Mouse (Mus musculus) embryonic facial prominence, embryonic 10.5 days (tissue): Measurements from ENCODE around the gene Thsd7a. TPM values are rescaled to one million over a fixed set of nuclear protein-coding genes. Genes with fewer than 3 reads are reported as not detected.

ENCODE experiments used
- DNase-seq: peaks from one replicate; pipeline ENCODE4 v3.0.0-alpha.2; 2017; ENCODE audit warnings: low spot score
- H3K27ac ChIP-seq: fragments of 300-500 bp; sonication (generic); replicated peaks from 2 replicates; pipeline ENCODE4 v1.5.1; 2016; ENCODE audit warnings: mild to moderate bottlenecking
- H3K27me3 ChIP-seq: fragments of 300-500 bp; sonication (generic); replicated peaks from 2 replicates; pipeline ENCODE4 v1.6.1; 2016; ENCODE audit warnings: low read depth, mild to moderate bottlenecking; ENCODE audit not compliant: poor library complexity, severe bottlenecking
- H3K36me3 ChIP-seq: fragments of 300-500 bp; sonication (generic); replicated peaks from 2 replicates; pipeline ENCODE4 v1.6.1; 2016; ENCODE audit warnings: mild to moderate bottlenecking, moderate library complexity
- H3K4me1 ChIP-seq: fragments of 300-500 bp; sonication (generic); 2 replicates; pipeline ENCODE4 v1.6.1; 2016
- H3K4me3 ChIP-seq: fragments of 300-500 bp; sonication (generic); 2 replicates; pipeline ENCODE4 v1.5.1; 2016; ENCODE audit warnings: mild to moderate bottlenecking, moderate library complexity
- H3K9me3 ChIP-seq: fragments of 300-500 bp; sonication (generic); 2 replicates; pipeline ENCODE4 v1.6.1; 2016; ENCODE audit warnings: mild to moderate bottlenecking
- WGBS: fragments of 180-500 bp; shearing (Covaris S2); methylation state at CpG from one replicate; pipeline ENCODE4 v1.1.7; 2016; 5-methylcytosine and 5-hydroxymethylcytosine counted together
- polyA plus RNA-seq: library from polyadenylated mRNA; unstranded; fragments of >200 nt; fragmentation: Nextera tagmentation; extraction: Ambion mirVana; gene quantifications from 2 replicates; pipeline ENCODE4 v1.2.1, GENCODE M21; 2016

The Thsd7a gene
- polyA plus RNA-seq, 1 experiment from 2014 or later, result 6.1 TPM

- no peak for DNase-seq
- Histone ChIP-seq H3K4me3 (no peak overlapping the region), H3K36me3 (0 out of 2 replicates have a peak, but pooled peaks cover 5% of the 10 kb centered on the region), H3K4me1 (no peaks in the 10 kb centered on the region), H3K27ac (no peak overlapping the region), H3K9me3 (no peaks in the 10 kb centered on the region), H3K27me3 (no peaks in the 10 kb centered on the region)
- WGBS, result 49% methylated on average over 4 of the region's 4 CpGs
Observed at GRCm38 (mm10) chr6:12550054-12550655, 199.1 kb downstream of the Thsd7a start.

- DNase-seq, result no peak
- no peaks in the 10 kb centered on the region for H3K36me3 ChIP-seq
- WGBS, result 48% methylated on average over 5 of the region's 5 CpGs
- H3K27ac ChIP-seq, result no peak overlapping the region
- H3K27me3 ChIP-seq, result no peaks in the 10 kb centered on the region
- H3K4me3 ChIP-seq, result no peak overlapping the region
- no peaks in the 10 kb centered on the region for H3K9me3 ChIP-seq
- no peaks in the 10 kb centered on the region for H3K4me1 ChIP-seq
Observed at GRCm38 (mm10) chr6:12544096-12544495, 205.1 kb downstream of the Thsd7a start.

- H3K27me3 ChIP-seq, result no peaks in the 10 kb centered on the region
- H3K4me1 ChIP-seq, result no peaks in the 10 kb centered on the region
- DNase-seq, result no peak
- no peak overlapping the region for H3K4me3 ChIP-seq
- H3K27ac ChIP-seq, result no peak overlapping the region
- WGBS, result 69% methylated on average over 3 of the region's 3 CpGs
- H3K9me3 ChIP-seq, result no peaks in the 10 kb centered on the region
- H3K36me3 ChIP-seq, result no peaks in the 10 kb centered on the region
Observed at GRCm38 (mm10) chr6:12542496-12542895, 206.7 kb downstream of the Thsd7a start.

- Histone ChIP-seq H3K36me3 (no peaks in the 10 kb centered on the region), H3K4me3 (no peak overlapping the region), H3K27me3 (no peaks in the 10 kb centered on the region), H3K4me1 (no peaks in the 10 kb centered on the region), H3K9me3 (no peaks in the 10 kb centered on the region), H3K27ac (no peak overlapping the region)
- DNase-seq, result no peak
Observed at GRCm38 (mm10) chr6:12519121-12519520, 230.1 kb downstream of the Thsd7a start.

- Histone ChIP-seq H3K4me1 (no peaks in the 10 kb centered on the region), H3K27me3 (no peaks in the 10 kb centered on the region), H3K36me3 (no peaks in the 10 kb centered on the region), H3K27ac (no peak overlapping the region), H3K9me3 (no peaks in the 10 kb centered on the region), H3K4me3 (no peak overlapping the region)
- no peak for DNase-seq
- 89% methylated on average over 9 of the region's 9 CpGs for WGBS
Observed at GRCm38 (mm10) chr6:12518283-12518903, 230.8 kb downstream of the Thsd7a start.

GRCm38 (mm10) chr6:12517726-12518125, 231.5 kb downstream of the Thsd7a start:
- Histone ChIP-seq H3K9me3 (no peaks in the 10 kb centered on the region), H3K4me1 (no peaks in the 10 kb centered on the region), H3K27ac (no peak overlapping the region), H3K4me3 (no peak overlapping the region), H3K27me3 (no peaks in the 10 kb centered on the region), H3K36me3 (no peaks in the 10 kb centered on the region)
- DNase-seq, result no peak

GRCm38 (mm10) chr6:12506877-12507276, 242.3 kb downstream of the Thsd7a start:
- H3K4me1 ChIP-seq, result no peaks in the 10 kb centered on the region
- H3K4me3 ChIP-seq, result no peak overlapping the region
- no peaks in the 10 kb centered on the region for H3K36me3 ChIP-seq
- H3K27me3 ChIP-seq, result no peaks in the 10 kb centered on the region
- WGBS, result 89% methylated on average over 2 of the region's 2 CpGs
- no peaks in the 10 kb centered on the region for H3K9me3 ChIP-seq
- no peak overlapping the region for H3K27ac ChIP-seq
- DNase-seq, result no peak

GRCm38 (mm10) chr6:12503867-12504266, 245.3 kb downstream of the Thsd7a start:
- Histone ChIP-seq H3K36me3 (no peaks in the 10 kb centered on the region), H3K4me1 (no peaks in the 10 kb centered on the region), H3K9me3 (no peaks in the 10 kb centered on the region), H3K4me3 (no peak overlapping the region), H3K27me3 (no peaks in the 10 kb centered on the region), H3K27ac (no peak overlapping the region)
- 92% methylated on average over 7 of the region's 7 CpGs for WGBS
- no peak for DNase-seq

GRCm38 (mm10) chr6:12500888-12501287, 248.3 kb downstream of the Thsd7a start:
- Histone ChIP-seq H3K36me3 (no peaks in the 10 kb centered on the region), H3K27me3 (no peaks in the 10 kb centered on the region), H3K9me3 (no peaks in the 10 kb centered on the region), H3K27ac (no peak overlapping the region), H3K4me3 (no peak overlapping the region), H3K4me1 (no peaks in the 10 kb centered on the region)
- DNase-seq, result no peak
- 83% methylated on average over 7 of the region's 7 CpGs for WGBS

GRCm38 (mm10) chr6:12499866-12500265, 249.3 kb downstream of the Thsd7a start:
- H3K9me3 ChIP-seq, result no peaks in the 10 kb centered on the region
- H3K4me1 ChIP-seq, result no peaks in the 10 kb centered on the region
- H3K27ac ChIP-seq, result no peak overlapping the region
- H3K27me3 ChIP-seq, result no peaks in the 10 kb centered on the region
- H3K36me3 ChIP-seq, result no peaks in the 10 kb centered on the region
- H3K4me3 ChIP-seq, result no peak overlapping the region
- no peak for DNase-seq

- no peak for DNase-seq
- Histone ChIP-seq H3K4me1 (0 out of 2 replicates have a peak, but pooled peaks cover 5% of the 10 kb centered on the region), H3K36me3 (no peaks in the 10 kb centered on the region), H3K4me3 (no peak overlapping the region), H3K9me3 (no peaks in the 10 kb centered on the region), H3K27me3 (no peaks in the 10 kb centered on the region), H3K27ac (no peak overlapping the region)
- WGBS, result 88% methylated on average over 1 of the region's 1 CpGs
Observed at GRCm38 (mm10) chr6:12493571-12493970, 255.6 kb downstream of the Thsd7a start.

GRCm38 (mm10) chr6:12488882-12489281, 260.3 kb downstream of the Thsd7a start:
- Histone ChIP-seq H3K36me3 (no peaks in the 10 kb centered on the region), H3K27ac (no peak overlapping the region), H3K9me3 (no peaks in the 10 kb centered on the region), H3K27me3 (no peaks in the 10 kb centered on the region), H3K4me1 (0 out of 2 replicates have a peak, but pooled peaks cover 5% of the 10 kb centered on the region), H3K4me3 (no peak overlapping the region)
- 86% methylated on average over 1 of the region's 1 CpGs for WGBS
- no peak for DNase-seq

- WGBS, result 89% methylated on average over 5 of the region's 5 CpGs
- Histone ChIP-seq H3K36me3 (no peaks in the 10 kb centered on the region), H3K27ac (no peak overlapping the region), H3K9me3 (no peaks in the 10 kb centered on the region), H3K4me1 (no peaks in the 10 kb centered on the region), H3K27me3 (no peaks in the 10 kb centered on the region), H3K4me3 (no peak overlapping the region)
- no peak for DNase-seq
Observed at GRCm38 (mm10) chr6:12481527-12482163, 267.6 kb downstream of the Thsd7a start.
